Mouse (Mus musculus): ENCODE results near the gene Cdkal1.

Gene Cdkal1

DNA sequence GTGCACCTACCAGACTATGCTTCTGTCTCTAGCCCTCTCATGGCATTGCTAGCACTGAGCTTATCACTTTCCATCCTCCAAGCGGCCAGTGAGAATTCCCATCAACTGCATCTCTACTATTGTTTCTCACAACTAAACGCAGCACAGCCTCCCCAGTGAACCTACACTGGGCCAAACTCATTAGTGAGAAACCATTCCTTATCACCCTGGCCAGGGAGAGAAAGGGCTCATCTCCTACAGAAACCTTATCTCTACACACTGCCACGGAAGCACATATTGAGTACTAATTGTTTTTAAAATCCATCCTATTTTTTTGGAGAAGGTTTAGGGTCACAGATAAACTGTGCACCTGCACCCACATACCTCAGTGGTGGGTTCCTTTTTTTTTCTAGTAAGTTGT is 147.9 kb downstream of the Cdkal1 start:
- DNase-seq (ENCODE audit: low read depth, low spot score): no peak

DNA sequence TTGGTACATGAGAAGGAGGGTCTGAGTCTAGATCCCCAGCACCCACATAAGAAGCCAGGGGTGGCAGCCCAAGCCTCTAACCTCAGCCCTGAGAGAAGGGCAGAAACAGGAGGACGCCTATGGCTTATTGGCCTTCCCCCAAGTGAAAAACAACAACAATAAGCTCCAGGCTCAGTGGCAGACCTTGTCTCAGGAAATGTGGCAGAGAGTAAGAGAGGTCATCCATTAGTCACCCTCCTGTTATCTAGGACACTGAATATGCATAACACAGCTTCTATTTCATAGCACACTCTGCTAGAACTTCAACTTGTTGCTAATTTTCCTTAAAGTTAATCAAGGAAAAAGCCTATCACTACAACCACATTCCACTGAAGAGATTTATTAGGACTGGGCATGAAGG is 154.1 kb downstream of the Cdkal1 start:
- DNase-seq (ENCODE audit: low read depth, low spot score): peak; percentile 16

DNA sequence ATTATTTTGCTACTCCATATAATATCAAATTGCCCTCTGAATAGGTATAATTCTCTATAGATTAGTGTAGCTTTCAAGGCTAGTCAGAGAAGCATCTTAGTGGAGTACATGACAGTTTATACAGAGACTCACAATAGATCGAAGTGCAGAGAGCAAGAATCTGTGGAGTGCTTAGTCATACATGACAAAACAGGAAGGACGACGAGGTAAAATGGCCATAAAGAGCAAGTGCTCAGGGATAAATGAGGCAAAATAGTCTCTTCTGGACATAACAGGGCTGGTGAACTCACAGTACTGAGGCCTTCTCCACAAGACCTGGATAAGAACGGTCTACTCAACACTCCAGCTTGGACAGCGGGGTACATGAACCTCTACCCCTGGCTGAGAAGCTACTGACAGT is 155.6 kb downstream of the Cdkal1 start:
- DNase-seq (ENCODE audit: low read depth, low spot score): no peak

DNA sequence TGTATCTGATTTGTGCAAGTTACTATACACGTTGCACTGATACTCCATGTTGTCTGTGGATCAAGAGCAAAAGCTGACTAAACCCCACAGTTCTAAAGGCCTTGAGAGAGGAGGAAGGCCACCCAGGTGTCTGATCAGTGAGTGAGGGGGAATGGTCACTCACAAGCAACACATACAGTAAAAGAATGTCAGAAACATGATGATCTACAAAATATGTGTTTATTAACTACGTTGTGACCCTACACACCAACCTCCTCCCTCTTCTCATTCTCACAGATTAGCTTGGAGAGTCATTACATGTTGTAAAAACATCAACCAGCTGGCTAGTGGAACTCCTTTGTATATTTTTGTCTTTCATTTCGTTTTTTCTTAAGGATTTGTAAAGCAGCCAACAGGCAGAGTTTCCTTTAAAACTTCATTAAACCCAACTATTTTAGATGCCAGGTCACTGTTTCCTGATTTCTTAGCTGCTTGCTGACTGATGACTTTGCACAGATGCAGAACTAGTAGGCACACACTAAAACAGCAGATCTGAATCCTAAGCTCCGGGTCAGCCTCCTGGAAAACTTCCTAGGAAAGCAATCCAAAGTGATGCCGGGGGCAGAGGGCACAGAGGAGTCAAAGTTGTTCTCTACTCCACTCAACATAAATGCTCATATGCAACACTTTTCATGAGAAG is 157.0 kb downstream of the Cdkal1 start:
- no peak for DNase-seq (ENCODE audit: low read depth, low spot score)

DNA sequence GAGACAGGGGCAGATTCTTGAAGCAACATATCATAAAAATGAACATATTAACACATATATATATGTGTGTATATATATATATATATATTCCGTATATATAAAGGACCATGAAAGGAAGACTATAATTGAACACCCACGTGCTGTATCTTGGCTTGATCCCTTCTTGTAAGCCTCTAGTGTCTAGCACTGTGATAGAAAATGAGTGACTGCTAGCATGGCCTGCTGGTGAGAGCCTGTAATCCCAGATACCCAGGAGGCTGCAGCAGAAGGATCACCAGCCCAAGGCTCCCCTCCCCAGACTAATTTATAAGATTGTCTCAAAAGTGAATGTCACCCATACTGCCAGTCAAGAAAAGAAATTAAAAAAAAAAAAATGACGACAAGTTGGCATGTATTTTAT is 158.2 kb downstream of the Cdkal1 start:
- no peak for DNase-seq (ENCODE audit: low read depth, low spot score)

DNA sequence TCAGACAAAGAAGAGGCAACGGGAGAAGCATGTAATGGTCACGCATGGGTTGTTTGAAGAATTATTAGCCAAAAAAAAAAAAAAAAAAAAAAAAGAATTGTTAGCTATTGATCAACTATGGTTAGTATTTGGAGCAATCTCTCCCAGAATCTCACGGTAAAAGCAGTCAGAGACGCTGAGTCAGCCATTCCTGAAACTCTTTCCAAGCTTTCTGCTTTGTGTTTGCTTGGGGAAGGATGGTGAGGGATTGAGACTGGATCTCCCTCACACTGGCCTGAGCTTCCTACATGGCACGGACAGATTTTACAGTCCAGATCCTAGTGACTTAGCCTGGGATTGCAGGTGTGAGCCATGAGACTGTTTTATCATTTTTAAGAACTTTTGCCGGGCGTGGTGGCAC is 164.7 kb downstream of the Cdkal1 start:
- no peak for DNase-seq (ENCODE audit: low read depth, low spot score)

DNA sequence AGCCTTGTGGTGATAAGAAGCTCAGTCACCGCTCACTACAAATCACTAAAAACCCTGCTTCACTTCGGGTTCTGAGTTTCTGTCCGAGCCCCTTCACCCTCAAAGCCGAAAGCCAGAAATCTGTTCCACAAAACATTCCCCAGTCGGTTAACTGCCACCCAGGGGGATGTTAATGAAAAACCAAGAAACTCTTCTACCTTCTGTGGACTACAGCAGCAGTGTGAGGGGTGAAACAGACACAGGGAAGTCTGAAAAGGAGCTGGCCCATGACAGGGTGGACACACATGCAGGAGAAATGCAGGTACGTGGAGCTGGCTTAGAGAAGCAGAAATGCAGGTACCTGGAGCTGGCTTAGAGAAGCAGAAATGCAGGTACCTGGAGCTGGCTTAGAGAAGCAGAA is 166.6 kb downstream of the Cdkal1 start:
- no peak for DNase-seq (ENCODE audit: low read depth, low spot score)

DNA sequence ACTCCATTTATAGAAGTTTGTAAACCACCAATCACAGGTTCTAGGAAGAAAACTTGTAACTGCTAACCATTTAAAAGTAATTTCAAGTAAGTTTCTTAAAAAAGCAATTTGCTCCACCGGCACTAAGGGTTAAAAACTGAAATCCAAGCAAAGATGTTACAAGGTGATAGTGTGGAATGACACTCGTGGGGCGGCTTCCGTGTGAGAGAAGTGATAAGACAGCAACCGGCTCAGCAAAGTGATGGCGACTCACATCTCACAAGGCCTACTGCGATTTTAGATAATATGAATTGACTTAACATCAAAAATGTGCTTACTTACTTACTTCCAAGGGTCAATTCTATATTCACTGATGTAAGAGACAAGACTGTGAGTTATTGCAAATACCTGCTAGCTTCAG is 167.6 kb downstream of the Cdkal1 start:
- DNase-seq (ENCODE audit: low read depth, low spot score): no peak

DNA sequence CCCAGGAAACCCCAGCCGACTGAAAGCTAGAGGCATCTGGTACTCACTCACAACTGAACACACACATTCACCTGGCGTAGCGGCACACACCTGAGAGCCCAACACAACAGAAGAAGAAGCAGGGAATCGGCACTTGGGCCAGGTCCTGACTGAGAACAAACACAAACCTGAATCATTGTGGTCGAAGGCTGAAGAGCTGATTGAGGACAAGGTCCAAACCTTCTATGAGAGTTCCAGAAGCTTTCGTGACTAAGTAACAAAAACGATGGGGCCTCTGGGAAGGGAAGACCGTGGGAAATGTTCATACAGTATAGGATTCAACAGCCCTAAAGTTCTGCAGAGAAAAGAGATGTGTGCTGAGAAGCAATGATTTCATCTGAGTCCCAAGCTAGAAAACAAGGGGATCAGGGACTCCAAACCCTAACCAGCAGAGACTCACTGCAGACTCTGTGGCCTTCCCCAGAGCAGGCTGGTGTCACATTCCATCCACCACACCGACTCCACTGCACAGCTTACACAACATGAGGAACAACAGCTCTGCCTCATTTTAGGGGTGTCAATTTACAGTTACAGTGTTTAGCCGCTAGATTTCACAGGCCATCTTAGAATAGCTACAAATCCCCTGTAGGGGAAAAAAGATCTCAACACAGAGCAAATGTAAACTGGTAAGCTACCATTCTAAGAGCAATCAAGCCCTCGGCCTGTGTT is 175.8 kb downstream of the Cdkal1 start:
- DNase-seq (ENCODE audit: low read depth, low spot score): no peak

DNA sequence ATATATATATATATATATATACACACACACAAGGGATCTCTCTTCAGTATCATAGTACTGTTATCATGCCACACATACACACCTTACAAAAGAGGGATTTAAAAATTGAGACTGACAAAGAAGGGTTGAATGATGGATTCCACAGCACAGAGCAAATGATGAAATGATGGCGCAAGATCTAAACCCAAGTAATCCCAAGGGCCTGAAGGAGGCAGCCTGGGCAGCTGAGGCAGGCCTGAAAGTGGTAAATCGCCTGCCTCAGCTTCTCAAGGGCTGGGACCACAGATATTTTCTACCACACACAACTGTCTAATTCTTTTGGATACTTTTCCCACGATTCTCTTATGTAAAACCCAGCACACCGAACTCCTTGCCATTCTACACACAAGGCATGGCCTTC is 177.9 kb downstream of the Cdkal1 start:
- peak; percentile 38 for DNase-seq (ENCODE audit: low read depth, low spot score)

DNA sequence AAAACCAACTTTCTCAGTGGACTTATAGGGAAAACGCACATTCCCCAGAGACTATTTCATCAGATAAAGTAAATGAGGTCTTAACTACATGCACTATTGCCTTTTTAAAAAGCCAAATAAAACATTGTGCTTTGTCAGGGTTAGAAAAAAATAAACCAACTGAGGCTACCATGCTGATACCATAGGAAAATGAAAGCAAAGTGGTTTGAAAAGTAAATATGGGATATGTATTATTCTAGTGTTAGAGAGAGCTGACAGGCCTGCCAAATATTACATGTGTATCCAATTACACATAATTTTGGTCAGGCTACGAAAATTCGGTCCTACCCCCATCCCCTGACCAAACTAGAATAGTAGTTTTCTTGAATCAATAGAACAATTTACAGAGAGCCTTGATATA is 184.8 kb downstream of the Cdkal1 start:
- DNase-seq (ENCODE audit: low read depth, low spot score): peak; percentile 79

DNA sequence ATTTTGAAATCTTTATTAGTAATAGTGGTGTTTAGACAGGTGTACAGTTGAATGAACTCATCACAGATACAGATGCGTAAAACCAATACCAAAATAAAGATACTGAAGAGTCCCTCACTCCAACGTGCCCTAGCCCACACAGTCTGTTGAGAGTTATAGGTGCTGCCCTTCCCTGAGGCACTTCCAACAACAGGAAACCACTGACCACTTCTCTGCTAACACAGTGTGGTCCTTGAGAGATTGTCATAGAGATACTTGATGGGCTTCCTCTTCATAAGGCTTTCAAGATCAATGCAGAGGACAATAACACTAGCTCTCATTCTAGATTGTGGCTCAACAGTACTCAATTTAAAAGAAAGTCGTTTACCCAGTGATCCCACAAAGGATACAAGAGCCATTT is 191.6 kb downstream of the Cdkal1 start:
- no peak for DNase-seq (ENCODE audit: low read depth, low spot score)

DNA sequence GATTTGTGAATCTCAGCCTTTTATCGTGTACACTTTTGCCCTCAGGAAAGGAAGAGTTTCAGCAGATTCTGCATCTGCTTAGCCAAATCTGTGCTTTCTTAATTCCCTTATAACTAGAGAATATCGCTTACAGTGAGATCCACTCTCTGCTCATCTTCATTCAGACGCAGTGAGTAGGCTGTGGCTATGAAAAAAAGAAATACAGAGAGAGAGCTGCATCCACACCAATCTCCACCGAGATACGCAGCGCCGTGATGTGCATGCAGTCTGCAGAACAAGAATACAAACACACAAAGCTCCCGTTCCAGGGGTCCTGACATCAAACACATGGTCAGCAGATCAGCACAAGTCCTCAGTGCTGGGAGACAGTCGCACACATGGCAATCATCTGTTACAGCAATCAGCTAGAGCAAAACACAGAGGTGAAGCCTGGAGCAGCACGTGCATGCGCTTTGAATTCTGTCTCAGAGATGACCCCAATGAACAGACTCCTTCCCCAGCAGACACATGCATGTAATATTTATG is 199.6 kb downstream of the Cdkal1 start:
- DNase-seq (ENCODE audit: low read depth, low spot score): no peak

DNA sequence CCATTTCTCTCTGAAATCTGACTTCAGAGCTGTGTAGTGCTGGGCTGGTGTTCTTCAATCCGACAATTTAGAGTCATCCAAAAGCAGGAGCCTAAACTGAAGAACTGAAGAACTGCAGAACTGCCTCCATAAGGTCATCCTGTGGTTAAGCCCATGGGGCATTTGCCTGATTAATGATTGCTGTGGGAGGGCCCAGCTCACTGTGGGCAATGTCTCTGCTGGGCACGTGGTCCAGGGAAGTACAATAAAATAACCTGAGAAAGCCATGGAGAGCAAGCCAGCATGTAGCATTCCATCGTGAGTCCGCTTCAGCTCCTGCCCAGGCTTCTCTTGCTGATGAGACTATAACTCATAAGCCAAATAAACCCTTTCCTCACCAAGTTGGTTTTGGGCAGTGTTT is 202.1 kb downstream of the Cdkal1 start:
- DNase-seq (ENCODE audit: low read depth, low spot score): no peak

DNA sequence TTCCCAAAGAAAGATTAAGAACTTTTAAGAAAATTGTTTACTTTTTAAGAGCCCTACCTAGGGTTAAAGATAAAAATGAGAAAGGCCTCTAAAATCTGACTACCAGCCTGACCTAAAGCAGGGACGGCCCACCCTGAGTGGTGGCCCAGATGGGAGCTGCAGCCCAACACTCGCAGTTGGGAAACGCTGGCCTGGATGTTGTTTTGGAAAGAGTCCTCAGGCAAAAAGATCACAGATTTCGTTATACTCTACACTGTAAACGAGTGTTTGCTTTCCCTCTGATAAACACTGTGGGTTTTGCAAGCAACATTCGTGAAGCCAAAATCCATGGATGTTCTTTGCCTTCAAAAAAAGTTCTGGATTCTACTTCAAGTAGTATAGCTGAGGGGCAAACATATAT is 202.7 kb downstream of the Cdkal1 start:
- no peak for DNase-seq (ENCODE audit: low read depth, low spot score)

DNA sequence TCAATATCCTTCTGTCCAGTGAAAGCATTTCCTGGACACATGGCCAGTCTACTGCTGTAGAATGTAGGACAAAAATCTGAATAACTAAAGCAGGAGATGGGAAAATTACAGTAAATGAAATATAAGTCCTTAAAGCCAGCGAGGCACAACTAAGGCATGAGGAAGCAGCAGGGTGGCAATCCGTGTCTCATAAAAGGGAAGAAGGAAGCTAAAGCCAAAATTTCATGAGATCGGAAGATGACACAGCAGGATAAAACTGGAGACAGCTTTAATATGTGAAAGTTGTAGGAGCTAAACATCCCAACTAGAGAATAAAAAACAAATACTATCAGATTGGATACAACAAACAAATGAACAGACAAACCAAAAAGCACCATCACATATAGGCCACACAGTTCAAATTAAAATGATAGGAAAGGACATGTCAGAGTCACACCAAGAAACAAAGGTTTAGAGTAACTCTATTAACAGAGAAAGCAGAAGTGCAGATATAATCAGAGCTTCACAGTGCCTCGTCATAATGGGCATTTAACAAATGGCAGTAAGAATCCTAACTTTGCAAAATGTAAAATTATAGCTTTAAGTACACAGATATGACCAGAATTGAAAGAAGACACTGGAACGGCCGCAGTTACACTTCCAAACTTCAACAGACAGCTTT is 204.8 kb downstream of the Cdkal1 start:
- no peak for DNase-seq (ENCODE audit: low read depth, low spot score)

DNA sequence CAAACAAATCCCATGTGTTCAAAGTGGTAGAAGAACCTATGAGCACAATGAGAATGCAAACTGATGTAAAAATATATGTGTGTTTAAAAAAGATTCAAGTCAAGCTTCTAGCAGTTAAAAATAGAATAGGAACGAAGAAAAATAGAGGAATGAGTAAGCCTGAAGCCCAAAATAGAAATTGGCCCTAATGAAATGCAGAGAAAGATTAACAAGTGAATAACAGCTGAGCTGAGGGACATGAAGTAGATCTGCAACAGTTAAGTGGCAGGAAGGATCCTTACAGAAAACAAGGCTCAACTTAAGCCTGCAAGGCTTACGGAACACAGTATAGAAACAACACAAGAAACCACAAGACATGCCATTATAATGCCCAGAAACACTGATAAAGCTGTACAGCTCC is 205.9 kb downstream of the Cdkal1 start:
- DNase-seq (ENCODE audit: low read depth, low spot score): no peak

DNA sequence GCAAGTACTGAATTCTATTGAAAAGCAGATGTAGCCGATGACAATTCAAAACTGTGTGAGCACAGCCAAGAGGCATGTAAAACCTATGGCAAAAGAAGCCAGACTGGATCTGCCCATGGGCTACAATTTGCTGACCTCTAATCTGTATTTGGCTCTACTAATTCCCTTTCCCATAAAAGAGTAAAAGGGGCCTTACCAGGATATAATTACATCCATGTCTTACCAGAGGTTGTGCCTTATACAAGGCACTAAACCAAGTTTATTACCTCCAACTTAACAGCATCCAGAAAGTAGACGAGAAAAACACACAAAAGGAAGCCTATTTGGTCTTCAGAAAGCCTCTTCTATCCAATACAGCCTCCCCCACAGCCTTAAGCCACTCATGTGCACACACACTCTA is 213.2 kb downstream of the Cdkal1 start:
- DNase-seq (ENCODE audit: low read depth, low spot score): no peak

DNA sequence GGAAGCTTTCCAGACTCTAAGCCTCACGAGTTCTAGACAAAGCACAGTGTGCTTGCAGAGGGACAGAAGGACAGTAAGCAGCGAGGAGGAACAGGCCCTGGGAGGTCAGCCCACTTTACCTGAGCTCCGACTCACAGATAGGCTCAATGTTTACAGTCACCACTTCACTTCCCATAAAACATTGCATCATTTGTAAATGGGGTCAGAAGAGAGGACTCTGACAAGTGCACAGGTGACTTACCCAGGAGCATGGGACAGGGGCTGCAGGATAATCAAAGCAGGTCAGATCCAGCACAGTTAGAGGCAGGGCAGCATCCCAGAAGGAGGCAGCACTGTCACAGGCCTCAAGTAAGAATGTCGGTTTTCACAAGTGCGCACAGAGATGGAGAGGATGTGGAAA is 214.3 kb downstream of the Cdkal1 start:
- DNase-seq (ENCODE audit: low read depth, low spot score): no peak

DNA sequence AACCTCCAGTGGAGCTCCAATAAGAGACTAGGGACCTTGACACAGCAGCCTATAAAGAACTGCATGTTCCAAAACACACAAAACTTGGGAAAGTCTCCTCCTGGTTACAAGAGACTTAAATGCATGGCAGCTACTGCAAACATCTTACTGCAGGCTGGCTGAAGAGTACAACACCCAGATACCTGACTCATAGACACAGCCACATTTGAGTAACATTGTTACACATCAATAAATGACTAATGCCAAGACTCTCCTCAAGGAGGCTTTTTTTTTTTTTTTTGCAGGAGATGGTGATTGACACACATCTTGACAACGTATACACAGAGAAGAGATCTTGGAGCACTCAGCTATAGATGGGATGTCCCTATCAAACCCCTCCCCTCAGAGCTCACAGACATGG is 215.3 kb downstream of the Cdkal1 start:
- peak; percentile 50 for DNase-seq (ENCODE audit: low read depth, low spot score)

DNA sequence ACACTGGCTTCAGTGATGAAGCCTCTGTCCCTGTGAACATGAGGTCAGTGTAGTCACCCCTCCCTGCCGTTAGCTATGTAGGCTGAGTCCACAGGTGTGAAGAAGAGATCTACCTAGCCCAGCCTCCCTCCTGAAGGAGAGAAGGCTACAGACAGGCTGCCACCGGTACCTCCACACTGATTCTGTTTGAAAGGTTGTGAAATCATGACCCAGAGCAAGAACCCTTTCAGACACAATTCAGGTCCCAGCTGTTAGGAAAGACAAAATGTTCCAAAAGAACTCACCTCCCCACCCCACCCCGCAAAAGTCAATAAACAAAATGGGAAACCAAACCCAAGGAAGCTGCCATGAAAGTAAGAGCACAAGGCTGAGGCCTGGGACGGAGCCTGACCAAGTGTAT is 217.2 kb downstream of the Cdkal1 start:
- no peak for DNase-seq (ENCODE audit: low read depth, low spot score)

DNA sequence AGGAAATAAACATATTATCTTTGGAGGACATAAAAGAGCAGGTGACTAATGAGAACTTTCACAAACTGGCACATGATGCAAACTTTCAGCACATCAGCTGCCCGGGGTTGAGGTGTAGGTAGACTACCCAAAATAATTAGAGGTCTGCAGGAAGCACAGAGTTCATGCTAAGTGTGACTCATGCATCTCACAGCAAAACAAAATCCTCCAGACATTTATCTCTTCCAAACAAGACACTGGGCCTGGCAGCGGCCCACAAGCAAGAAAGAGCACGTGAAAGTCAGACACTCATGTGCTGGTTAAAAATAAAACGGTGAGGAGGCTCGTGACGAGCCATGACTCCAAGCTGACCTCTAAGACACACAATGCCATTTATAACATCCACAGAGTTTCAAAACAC is 217.7 kb downstream of the Cdkal1 start:
- DNase-seq (ENCODE audit: low read depth, low spot score): peak; percentile 72

DNA sequence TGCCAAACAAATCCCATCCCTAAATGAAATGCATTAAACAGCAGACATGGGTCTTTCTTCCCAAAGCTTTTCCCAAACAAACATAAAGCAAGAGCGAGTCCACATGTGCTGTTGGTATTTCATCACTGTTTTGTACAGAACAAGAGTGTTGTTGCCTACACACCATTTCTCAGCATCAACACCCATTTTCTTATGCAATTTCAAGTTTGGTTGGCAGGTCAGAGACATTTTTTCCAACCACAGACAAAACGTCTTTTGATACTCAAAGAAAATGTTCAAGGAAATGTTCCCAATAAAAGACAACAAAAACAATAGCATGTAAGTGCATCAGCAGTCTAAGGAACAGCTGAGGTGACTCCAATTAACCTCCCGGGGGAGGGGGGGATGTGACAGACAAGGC is 219.9 kb downstream of the Cdkal1 start:
- peak; percentile 47 for DNase-seq (ENCODE audit: low read depth, low spot score)
